Mouse (Mus musculus) cerebellum, adult 9-10 months (tissue): ENCODE measurements around the gene Cog6.

ENCODE experiments used
- DNase-seq: peaks from one replicate; pipeline ENCODE4 v3.0.0; 2022

The Cog6 gene

GRCm38 (mm10) chr3:52960951-52961350 is 56.1 kb downstream of the Cog6 start:
- DNase-seq = no peak

DNA sequence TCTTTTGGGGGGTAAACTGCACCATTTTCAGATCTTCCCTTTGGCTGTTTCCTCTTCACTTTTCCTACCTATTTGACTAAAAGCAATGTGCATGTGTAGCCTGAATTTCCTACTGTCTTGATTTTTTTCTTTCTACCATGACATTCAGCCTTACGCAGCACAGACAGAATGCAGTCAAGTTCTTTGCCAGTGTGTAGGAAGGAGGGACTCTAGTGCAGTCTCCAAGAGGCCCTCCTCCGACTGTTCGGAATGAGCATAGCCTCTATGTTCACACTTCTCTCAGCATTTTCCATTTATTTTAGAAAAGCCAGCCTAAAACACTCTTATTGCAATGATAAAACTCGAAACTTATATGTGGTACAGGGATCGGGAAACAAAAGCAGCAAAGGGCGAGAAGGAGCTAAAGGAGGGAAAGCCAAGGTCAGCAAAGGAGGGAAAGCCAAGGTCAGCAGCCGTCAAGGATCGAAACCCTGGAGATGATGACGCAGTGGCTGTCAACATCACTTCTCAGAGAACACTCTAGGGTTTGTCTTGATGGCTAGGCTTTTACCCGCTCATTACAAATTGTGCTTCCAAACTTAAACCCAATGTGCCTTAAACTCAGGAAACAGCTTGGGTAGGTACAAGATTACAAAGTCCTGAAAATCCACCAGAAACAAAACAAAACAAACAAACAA is 58.5 kb downstream of the Cog6 start:
- DNase-seq = no peak

- DNase-seq = no peak
Observed at GRCm38 (mm10) chr3:52957861-52958260, 59.2 kb downstream of the Cog6 start.

GRCm38 (mm10) chr3:52956236-52956635 is 60.8 kb downstream of the Cog6 start:
- no peak for DNase-seq

- no peak for DNase-seq
Observed at GRCm38 (mm10) chr3:52955481-52956019, 61.5 kb downstream of the Cog6 start.

- no peak for DNase-seq
Observed at GRCm38 (mm10) chr3:52954656-52955055, 62.4 kb downstream of the Cog6 start.

GRCm38 (mm10) chr3:52953831-52954230 is 63.2 kb downstream of the Cog6 start:
- DNase-seq = no peak

GRCm38 (mm10) chr3:52948824-52949223 is 68.2 kb downstream of the Cog6 start:
- DNase-seq = no peak

DNA sequence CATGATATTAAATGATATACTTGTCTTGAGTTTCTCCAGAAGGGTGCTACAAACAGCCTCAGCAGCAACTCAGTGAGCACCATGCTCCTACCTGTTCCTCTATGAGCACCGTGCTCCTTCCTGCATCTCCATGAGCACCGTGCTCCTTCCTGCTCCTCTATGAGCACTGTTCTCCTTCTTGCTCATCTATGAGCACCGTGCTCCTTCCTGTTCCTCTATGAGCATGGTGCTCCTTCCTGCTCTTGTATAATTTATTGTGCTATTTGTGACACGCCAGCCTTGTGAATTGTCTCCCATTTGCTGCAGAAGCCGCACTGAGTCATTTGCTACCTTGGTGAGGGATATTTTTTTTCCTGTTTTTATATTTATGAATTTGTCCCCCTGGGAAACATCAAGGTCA is 69.6 kb downstream of the Cog6 start:
- DNase-seq = no peak

GRCm38 (mm10) chr3:52940832-52941468 is 76.1 kb downstream of the Cog6 start:
- DNase-seq = peak; percentile 77

DNA sequence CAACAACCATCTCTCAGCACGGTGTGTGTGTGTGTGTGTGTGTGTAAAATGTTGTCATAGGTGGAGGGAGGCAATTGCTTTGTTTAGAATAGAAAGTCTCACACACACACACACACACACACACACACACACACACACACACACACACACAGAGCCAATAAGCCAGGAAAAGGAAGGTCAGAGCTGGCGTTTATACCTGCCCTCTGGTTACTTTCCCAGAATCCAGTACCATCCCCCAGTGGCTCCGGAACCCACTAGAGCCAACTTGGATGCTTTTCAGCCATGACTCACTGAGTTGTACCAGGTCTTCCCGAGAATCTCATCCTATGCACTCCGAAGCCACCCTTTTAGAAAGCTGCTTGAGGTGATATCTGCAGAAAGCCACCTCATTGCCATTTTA is 78.6 kb downstream of the Cog6 start:
- DNase-seq = peak; percentile 92

- DNase-seq = peak; percentile 19
Observed at GRCm38 (mm10) chr3:52937739-52938306, 79.2 kb downstream of the Cog6 start.

DNA sequence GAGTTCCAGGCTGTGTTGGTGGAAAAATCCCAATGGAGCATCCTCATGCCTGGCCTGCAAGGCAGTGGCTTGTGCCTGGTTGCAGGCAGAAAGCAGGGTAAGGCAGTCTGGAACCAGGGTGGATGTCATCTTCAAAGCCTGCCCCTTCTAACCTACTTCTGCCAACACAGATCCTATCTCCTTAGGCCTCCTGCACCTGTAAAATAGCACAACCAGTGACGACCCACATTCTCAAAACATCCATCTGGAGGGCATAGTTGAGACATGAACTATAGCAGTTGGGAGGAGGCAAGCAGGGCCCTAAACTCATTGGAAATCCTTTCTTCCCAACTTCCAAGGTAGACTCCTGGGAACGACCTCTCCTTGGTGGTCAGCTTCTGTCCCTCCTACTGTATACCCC is 85.1 kb downstream of the Cog6 start:
- no peak for DNase-seq
